Mouse (Mus musculus) adrenal gland, adult 18-20 months (tissue): ENCODE data around the gene Chrne. TPM values are rescaled to one million over a fixed set of nuclear protein-coding genes. Genes with fewer than 3 reads are reported as not detected.
A peak's percentile ranks its signal among the peaks of the same experiment; 100 is the strongest.

Source experiments
- DNase-seq, 2 experiments: peaks; one replicate each; pipeline ENCODE4 v3.0.0; 2021 to 2022; ENCODE audit warnings: low spot score in 2 of 2
- long read RNA-seq, 2 experiments: library from polyadenylated mRNA; stranded (forward); transcript quantifications; one replicate each; pipeline ENCODE4 v2.0.0; 2021
- total RNA-seq, 2 experiments: library from RNA; stranded (reverse); gene quantifications; 1 replicate in 1 of 2; 2 replicates in 1 of 2; pipeline ENCODE4 v1.2.3; 2021

Gene Chrne
- under 1 TPM in 1 of 2 experiments, not detected in 1; 0.38 TPM for total RNA-seq
- long read RNA-seq, experiment 1: 0 reads
- long read RNA-seq, experiment 2: 0 reads

- DNase-seq: no peak
These were observed at the start of gene Chrne for GRCm38 (mm10) chr11:70619101-70619500. Gene Chrne (minus strand): TSS chr11:70619216.

GRCm38 (mm10) chr11:70668335-70668770 is 49.3 kb upstream of the Chrne start:
- peak in 1 of 2 experiments; percentile 57 for DNase-seq

GRCm38 (mm10) chr11:70667271-70668150 is 48.5 kb upstream of the Chrne start:
- DNase-seq: no peak

- DNase-seq: no peak
These were observed 47.7 kb upstream of the Chrne start for GRCm38 (mm10) chr11:70666687-70667086.

- no peak for DNase-seq
These were observed 45.7 kb upstream of the Chrne start for GRCm38 (mm10) chr11:70664741-70665140.

- DNase-seq: no peak
These were observed 44.9 kb upstream of the Chrne start for GRCm38 (mm10) chr11:70663957-70664356.

GRCm38 (mm10) chr11:70663101-70663500 is 44.1 kb upstream of the Chrne start:
- DNase-seq: no peak

GRCm38 (mm10) chr11:70660571-70660970 is 41.6 kb upstream of the Chrne start:
- DNase-seq: no peak

GRCm38 (mm10) chr11:70658942-70659341 is 39.9 kb upstream of the Chrne start:
- DNase-seq: no peak

- DNase-seq: no peak
These were observed 39.5 kb upstream of the Chrne start for GRCm38 (mm10) chr11:70658521-70658920.

- DNase-seq: no peak
These were observed 39.0 kb upstream of the Chrne start for GRCm38 (mm10) chr11:70657991-70658390.

GRCm38 (mm10) chr11:70657573-70657972 is 38.6 kb upstream of the Chrne start:
- DNase-seq: no peak

GRCm38 (mm10) chr11:70656964-70657363 is 37.9 kb upstream of the Chrne start, which contains the start of gene Eno3:
Gene Eno3 (plus strand): TSS chr11:70657202.
- DNase-seq: no peak

- DNase-seq: no peak
These were observed 37.5 kb upstream of the Chrne start for GRCm38 (mm10) chr11:70656456-70656927.

- DNase-seq: peak; percentile 72 to 77
These were observed 36.8 kb upstream of the Chrne start for GRCm38 (mm10) chr11:70655571-70656455.

- DNase-seq: peak; percentile 80 to 85
These were observed 36.0 kb upstream of the Chrne start for GRCm38 (mm10) chr11:70654923-70655570.

GRCm38 (mm10) chr11:70654198-70654922 is 35.3 kb upstream of the Chrne start, which contains the start of gene Pfn1:
Gene Pfn1 (minus strand): TSS chr11:70654644.
- peak; percentile 74 to 77 for DNase-seq

GRCm38 (mm10) chr11:70653345-70654197 is 34.6 kb upstream of the Chrne start:
- peak; percentile 67 to 75 for DNase-seq

GRCm38 (mm10) chr11:70652884-70653344 is 33.9 kb upstream of the Chrne start:
- DNase-seq: no peak
